Mouse (Mus musculus): ENCODE measurements at regions not wholly inside any gene's neighbourhood (a gene's known extent, or its start where the extent isn't known, plus 50 kb on each side); places are given as distances from the start of the nearest gene placed in this dataset.
"Not testable (repeated sequence)": the region's sequence is repeated elsewhere in the genome, so short reads cannot be mapped to it uniquely, and the experiment has no call there.

- DNase-seq (ENCODE audit: low read depth, low spot score): no peak
Observed at GRCm38 (mm10) chr12:97218445-97218844, 1040.8 kb downstream of the Galc start.

GRCm38 (mm10) chr12:97217608-97218007, 1041.7 kb downstream of the Galc start:
- DNase-seq (ENCODE audit: low read depth, low spot score): no peak

GRCm38 (mm10) chr12:97203636-97204389, 1055.4 kb downstream of the Galc start:
- no peak for DNase-seq (ENCODE audit: low read depth, low spot score)

GRCm38 (mm10) chr12:97161853-97162252, 1097.4 kb downstream of the Galc start:
- DNase-seq (ENCODE audit: low read depth, low spot score): no peak

- DNase-seq (ENCODE audit: low read depth, low spot score): no peak
Observed at GRCm38 (mm10) chr12:97161429-97161828, 1097.8 kb downstream of the Galc start.

GRCm38 (mm10) chr12:97158332-97158731, 1100.9 kb downstream of the Galc start:
- DNase-seq (ENCODE audit: low read depth, low spot score): no peak

- DNase-seq (ENCODE audit: low read depth, low spot score): no peak
Observed at GRCm38 (mm10) chr12:97157748-97158147, 1101.5 kb downstream of the Galc start.

GRCm38 (mm10) chr12:97156499-97157110, 1102.7 kb downstream of the Galc start:
- DNase-seq (ENCODE audit: low read depth, low spot score): no peak

GRCm38 (mm10) chr12:97142720-97143119, 1116.5 kb downstream of the Galc start:
- no peak for DNase-seq (ENCODE audit: low read depth, low spot score)

GRCm38 (mm10) chr12:97137924-97138323, 1121.3 kb downstream of the Galc start:
- no peak for DNase-seq (ENCODE audit: low read depth, low spot score)

GRCm38 (mm10) chr12:97130276-97130675, 1129.0 kb downstream of the Galc start:
- DNase-seq (ENCODE audit: low read depth, low spot score): peak; percentile 4

GRCm38 (mm10) chr12:97090577-97091214, 1168.6 kb downstream of the Galc start:
- DNase-seq (ENCODE audit: low read depth, low spot score): no peak

GRCm38 (mm10) chr12:97061352-97061895, 1197.8 kb downstream of the Galc start:
- DNase-seq (ENCODE audit: low read depth, low spot score): not testable (repeated sequence)

GRCm38 (mm10) chr12:97047674-97048073, 1211.6 kb downstream of the Galc start:
- no peak for DNase-seq (ENCODE audit: low read depth, low spot score)
